Mouse (Mus musculus): ENCODE results near the gene Scn8a. TPM values are rescaled to one million over a fixed set of nuclear protein-coding genes. Genes with fewer than 3 reads are reported as not detected.

The Scn8a gene
- polyA plus RNA-seq, 1 experiment from 2014 or later, result 1.3 TPM

DNA sequence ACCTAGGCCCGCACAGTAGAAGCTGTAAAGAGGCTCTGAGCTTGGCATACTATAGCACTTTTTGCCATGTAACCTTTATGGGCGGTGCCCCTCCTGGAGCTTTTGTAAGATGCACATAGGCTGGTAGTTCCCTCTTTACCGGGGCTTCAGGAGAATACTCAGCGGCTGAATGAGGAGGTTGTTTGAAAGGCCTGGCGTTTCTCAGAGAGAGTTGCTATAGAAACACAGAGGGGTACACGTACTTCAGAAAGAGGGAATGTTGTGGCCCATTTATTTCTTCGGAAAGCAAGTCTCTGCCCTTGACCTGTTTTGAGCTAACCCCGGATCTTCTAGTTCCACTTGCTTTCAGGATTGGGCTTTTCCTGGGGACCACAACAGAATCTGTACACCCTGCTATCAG, 83.2 kb downstream of the Scn8a start:
- Histone ChIP-seq H3K4me3 (ENCODE audit: low read depth, low read length) (no peak overlapping the region), H3K9ac (no peak overlapping the region), H3K4me1 (ENCODE audit: insufficient read depth) (no peaks in the 10 kb centered on the region), H3K4me2 (no peak overlapping the region), H3K27me3 (ENCODE audit: insufficient read depth, low read length) (no peaks in the 10 kb centered on the region), H3K27ac (ENCODE audit: low read depth) (no peak overlapping the region), H3K36me3 (ENCODE audit: insufficient read depth) (no peaks in the 10 kb centered on the region), H3K9me3 (ENCODE audit: low read depth, low read length) (no peaks in the 10 kb centered on the region)
- no peak for DNase-seq
- WGBS, result 40% methylated on average over 8 of the region's 8 CpGs
- ATAC-seq (ENCODE audit: insufficient read depth), result no peak
- no peak for TF ChIP-seq CTCF (IDR thresholded peaks at IDR 0.05; ENCODE audit: low read depth)

DNA sequence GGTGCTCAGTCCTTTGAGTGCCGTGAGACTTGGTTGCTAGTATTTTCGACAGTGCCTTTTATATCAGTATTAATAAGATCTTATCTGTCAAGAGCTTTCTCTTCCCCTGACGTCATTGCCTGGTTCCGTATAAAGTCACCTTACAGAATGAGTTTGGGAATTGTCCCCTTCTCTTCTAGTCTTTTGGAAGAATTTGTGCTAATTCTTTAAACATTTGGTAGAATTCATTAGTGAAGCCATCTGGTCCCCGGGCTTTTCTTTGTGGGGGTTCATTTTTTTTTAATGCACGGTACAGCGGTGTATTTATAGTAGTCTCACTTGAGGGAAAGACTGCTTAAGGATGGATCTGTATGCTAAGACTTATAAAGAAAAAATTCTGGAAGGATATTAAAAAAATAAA, 84.3 kb downstream of the Scn8a start:
- Histone ChIP-seq H3K4me3 (ENCODE audit: low read depth, low read length) (no peak overlapping the region), H3K4me1 (ENCODE audit: insufficient read depth) (no peaks in the 10 kb centered on the region), H3K9me3 (ENCODE audit: low read depth, low read length) (no peaks in the 10 kb centered on the region), H3K4me2 (no peak overlapping the region), H3K27ac (ENCODE audit: low read depth) (no peak overlapping the region), H3K9ac (no peak overlapping the region), H3K36me3 (ENCODE audit: insufficient read depth) (no peaks in the 10 kb centered on the region), H3K27me3 (ENCODE audit: insufficient read depth, low read length) (no peaks in the 10 kb centered on the region)
- ATAC-seq (ENCODE audit: insufficient read depth) (no peak), DNase-seq (no peak)
- TF ChIP-seq CTCF (IDR thresholded peaks at IDR 0.05; ENCODE audit: low read depth), result no peak
- WGBS, result 64% methylated on average over 7 of the region's 7 CpGs

DNA sequence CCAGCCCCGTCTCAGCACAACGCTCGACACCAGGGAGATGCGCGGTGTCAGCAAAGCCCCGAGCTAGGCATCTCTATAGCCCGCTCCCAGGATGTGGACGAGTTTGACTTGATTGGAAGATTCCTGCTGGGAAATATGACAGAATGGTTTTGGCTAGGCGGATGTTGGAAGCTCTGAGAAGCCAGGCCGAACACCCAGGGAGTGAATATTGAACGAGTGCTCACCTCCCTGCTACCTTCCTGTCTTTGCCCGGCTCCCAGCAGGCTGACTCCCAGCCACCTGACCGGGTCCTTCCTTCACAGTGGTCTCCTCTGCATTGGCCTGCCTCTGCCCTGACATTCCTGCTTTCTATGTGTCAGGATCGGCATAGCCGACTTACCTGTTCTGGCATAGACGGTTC, 85.1 kb downstream of the Scn8a start:
- 75% methylated on average over 16 of the region's 16 CpGs for WGBS

DNA sequence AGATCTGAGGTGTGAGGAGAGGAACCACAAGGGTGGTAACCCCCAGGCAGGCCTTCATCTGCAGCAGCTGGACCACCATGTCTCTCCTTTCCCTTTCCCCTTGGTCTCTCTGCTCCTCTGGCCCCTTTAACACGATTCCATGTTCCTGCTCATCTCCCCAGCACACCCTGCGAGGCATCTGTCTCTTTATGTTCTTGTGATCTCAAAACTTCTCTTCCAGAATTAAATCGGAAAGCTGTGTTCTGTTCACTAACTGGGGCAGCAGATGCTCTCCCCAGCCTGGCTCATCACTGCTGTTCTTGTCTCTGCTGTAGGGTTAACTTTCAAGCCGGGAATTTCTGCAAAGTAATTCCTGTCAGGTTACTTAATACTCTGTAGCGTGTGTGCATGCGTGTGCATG, 91.3 kb downstream of the Scn8a start:
- Histone ChIP-seq H3K27ac (ENCODE audit: low read depth) (no peak overlapping the region), H3K4me3 (ENCODE audit: low read depth, low read length) (no peak overlapping the region), H3K9ac (no peak overlapping the region), H3K27me3 (ENCODE audit: insufficient read depth, low read length) (no peaks in the 10 kb centered on the region), H3K4me2 (no peak overlapping the region), H3K9me3 (ENCODE audit: low read depth, low read length) (no peaks in the 10 kb centered on the region), H3K36me3 (ENCODE audit: insufficient read depth) (no peaks in the 10 kb centered on the region), H3K4me1 (ENCODE audit: insufficient read depth) (no peaks in the 10 kb centered on the region)
- 80% methylated on average over 6 of the region's 6 CpGs for WGBS
- no peak for DNase-seq
- no peak for ATAC-seq (ENCODE audit: insufficient read depth)
- TF ChIP-seq CTCF (IDR thresholded peaks at IDR 0.05; ENCODE audit: low read depth), result no peak

More for the DNA sequence above, 85.1 kb downstream of the Scn8a start:
- no peaks in the 10 kb centered on the region for H3K36me3 ChIP-seq (ENCODE audit: insufficient read depth)
- DNase-seq (no peak), ATAC-seq (ENCODE audit: insufficient read depth) (no peak)
- no peaks in the 10 kb centered on the region for H3K4me1 ChIP-seq (ENCODE audit: insufficient read depth)
- no peak overlapping the region for H3K27ac ChIP-seq (ENCODE audit: low read depth)
- no peaks in the 10 kb centered on the region for H3K27me3 ChIP-seq (ENCODE audit: insufficient read depth, low read length)
- H3K9ac ChIP-seq, result no peak overlapping the region
- TF ChIP-seq CTCF (IDR thresholded peaks at IDR 0.05; ENCODE audit: low read depth), result no peak
- H3K4me3 ChIP-seq (ENCODE audit: low read depth, low read length), result no peak overlapping the region
- no peaks in the 10 kb centered on the region for H3K9me3 ChIP-seq (ENCODE audit: low read depth, low read length)
- H3K4me2 ChIP-seq, result no peak overlapping the region

DNA sequence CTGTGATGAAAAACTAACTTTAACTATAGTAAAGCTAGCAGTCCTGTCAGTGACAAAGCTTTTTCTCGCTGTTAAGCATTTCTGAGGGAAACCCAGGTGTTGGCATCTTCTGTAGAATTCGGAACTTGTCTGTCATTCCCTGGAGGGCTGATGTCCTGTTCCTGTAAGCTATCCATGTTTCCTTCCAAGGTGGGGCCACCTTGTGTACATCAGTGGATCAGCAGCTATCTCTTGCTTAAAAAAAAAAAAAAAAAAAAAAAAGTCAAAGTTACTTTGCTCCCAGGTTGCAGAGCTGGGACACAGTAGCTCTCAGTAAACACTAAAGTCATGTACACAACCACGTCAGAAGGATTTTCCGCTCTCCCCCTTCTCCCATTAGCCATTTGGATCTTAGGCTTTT, 91.9 kb downstream of the Scn8a start:
- H3K36me3 ChIP-seq (ENCODE audit: insufficient read depth), result no peaks in the 10 kb centered on the region
- no peak for DNase-seq
- 63% methylated on average over 4 of the region's 4 CpGs for WGBS
- H3K4me3 ChIP-seq (ENCODE audit: low read depth, low read length), result no peak overlapping the region
- no peaks in the 10 kb centered on the region for H3K27me3 ChIP-seq (ENCODE audit: insufficient read depth, low read length)
- no peak overlapping the region for H3K4me2 ChIP-seq
- H3K27ac ChIP-seq (ENCODE audit: low read depth), result no peak overlapping the region
- no peaks in the 10 kb centered on the region for H3K4me1 ChIP-seq (ENCODE audit: insufficient read depth)
- no peaks in the 10 kb centered on the region for H3K9me3 ChIP-seq (ENCODE audit: low read depth, low read length)
- TF ChIP-seq CTCF (IDR thresholded peaks at IDR 0.05; ENCODE audit: low read depth), result no peak
- no peak for ATAC-seq (ENCODE audit: insufficient read depth)
- no peak overlapping the region for H3K9ac ChIP-seq

DNA sequence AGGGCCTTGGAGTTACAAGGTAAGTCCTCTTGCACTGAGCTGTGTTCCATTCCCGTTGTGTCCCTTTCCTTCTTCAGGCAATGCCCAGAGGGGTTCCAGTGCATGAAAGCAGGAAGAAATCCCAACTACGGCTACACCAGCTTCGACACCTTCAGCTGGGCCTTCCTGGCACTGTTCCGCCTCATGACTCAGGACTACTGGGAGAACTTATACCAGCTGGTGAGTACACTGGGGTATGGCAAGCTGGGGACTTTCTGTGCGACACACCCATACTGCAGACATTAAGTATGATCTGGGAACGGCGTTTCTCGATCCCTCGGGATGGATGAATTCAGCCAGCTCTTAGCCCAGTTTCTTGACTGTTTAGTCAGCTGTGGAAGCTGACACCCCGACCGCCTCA, 101.8 kb downstream of the Scn8a start:
- no peak for DNase-seq
- no peak overlapping the region for H3K9ac ChIP-seq
- H3K36me3 ChIP-seq (ENCODE audit: insufficient read depth), result no peaks in the 10 kb centered on the region
- H3K4me3 ChIP-seq (ENCODE audit: low read depth, low read length), result no peak overlapping the region
- no peak for TF ChIP-seq CTCF (IDR thresholded peaks at IDR 0.05; ENCODE audit: low read depth)
- H3K27me3 ChIP-seq (ENCODE audit: insufficient read depth, low read length), result no peaks in the 10 kb centered on the region
- H3K9me3 ChIP-seq (ENCODE audit: low read depth, low read length), result no peaks in the 10 kb centered on the region
- no peak for ATAC-seq (ENCODE audit: insufficient read depth)
- H3K27ac ChIP-seq (ENCODE audit: low read depth), result no peak overlapping the region
- H3K4me1 ChIP-seq (ENCODE audit: insufficient read depth), result no peaks in the 10 kb centered on the region
- no peak overlapping the region for H3K4me2 ChIP-seq
- WGBS, result 67% methylated on average over 11 of the region's 11 CpGs

DNA sequence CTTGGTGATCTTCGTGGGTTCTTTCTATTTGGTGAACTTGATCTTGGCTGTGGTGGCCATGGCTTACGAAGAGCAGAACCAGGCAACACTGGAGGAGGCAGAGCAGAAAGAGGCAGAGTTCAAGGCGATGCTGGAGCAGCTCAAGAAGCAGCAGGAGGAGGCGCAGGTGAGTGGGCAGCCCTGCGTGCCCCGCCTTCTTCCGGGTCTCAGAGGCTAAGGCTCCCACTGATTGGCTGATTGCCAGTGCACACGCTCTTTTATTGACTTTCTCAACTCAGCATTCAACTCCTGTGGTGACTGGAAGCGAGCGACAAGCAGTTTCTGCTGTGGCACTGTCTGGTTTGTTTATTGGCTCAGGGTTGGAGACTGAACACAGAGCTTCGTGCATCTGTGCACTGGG, 103.1 kb downstream of the Scn8a start:
- 30% methylated on average over 11 of the region's 11 CpGs for WGBS
- ATAC-seq (ENCODE audit: insufficient read depth), result no peak
- no peak overlapping the region for H3K4me2 ChIP-seq

DNA sequence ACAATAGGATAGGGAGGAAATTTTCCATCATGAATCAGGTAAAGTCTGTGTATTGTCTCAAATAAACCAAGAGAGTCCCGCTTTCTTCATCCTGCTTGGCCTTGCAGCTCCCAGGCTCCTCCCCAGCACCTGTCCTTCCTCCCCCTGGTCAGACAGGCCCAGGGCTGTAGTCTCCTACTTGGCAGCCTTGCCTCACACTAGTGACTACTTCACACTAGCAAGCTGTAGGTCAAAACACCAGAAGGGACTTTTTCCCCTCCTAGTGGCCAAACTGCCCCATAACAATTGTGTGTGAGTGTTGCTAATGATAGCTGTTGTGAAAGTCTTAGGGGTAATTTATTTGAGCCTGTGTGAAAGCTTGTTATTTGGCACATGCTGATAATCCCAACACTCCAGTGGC, 105.0 kb downstream of the Scn8a start:
- DNase-seq (peak; percentile 29), ATAC-seq (ENCODE audit: insufficient read depth) (no peak)
- Histone ChIP-seq H3K4me3 (ENCODE audit: low read depth, low read length) (no peak overlapping the region), H3K4me1 (ENCODE audit: insufficient read depth) (no peaks in the 10 kb centered on the region), H3K36me3 (ENCODE audit: insufficient read depth) (no peaks in the 10 kb centered on the region), H3K4me2 (no peak overlapping the region), H3K9me3 (ENCODE audit: low read depth, low read length) (no peaks in the 10 kb centered on the region), H3K27ac (ENCODE audit: low read depth) (no peak overlapping the region), H3K27me3 (ENCODE audit: insufficient read depth, low read length) (no peaks in the 10 kb centered on the region), H3K9ac (no peak overlapping the region)
- peak; percentile 63 for TF ChIP-seq CTCF (IDR thresholded peaks at IDR 0.05; ENCODE audit: low read depth)
- WGBS, result 50% methylated on average over 1 of the region's 1 CpGs

More for the DNA sequence above, 103.1 kb downstream of the Scn8a start:
- DNase-seq, result peak; percentile 68
- Histone ChIP-seq H3K4me3 (ENCODE audit: low read depth, low read length) (no peak overlapping the region), H3K27ac (ENCODE audit: low read depth) (no peak overlapping the region), H3K9me3 (ENCODE audit: low read depth, low read length) (no peaks in the 10 kb centered on the region), H3K4me1 (ENCODE audit: insufficient read depth) (no peaks in the 10 kb centered on the region), H3K27me3 (ENCODE audit: insufficient read depth, low read length) (no peaks in the 10 kb centered on the region), H3K9ac (no peak overlapping the region), H3K36me3 (ENCODE audit: insufficient read depth) (no peaks in the 10 kb centered on the region)
- no peak for TF ChIP-seq CTCF (IDR thresholded peaks at IDR 0.05; ENCODE audit: low read depth)
